Mouse (Mus musculus): ENCODE results near the gene Cd36. TPM values are rescaled to one million over a fixed set of nuclear protein-coding genes. Genes with fewer than 3 reads are reported as not detected.

The Cd36 gene
- polyA plus RNA-seq, 1 experiment: 0.38 TPM

DNA sequence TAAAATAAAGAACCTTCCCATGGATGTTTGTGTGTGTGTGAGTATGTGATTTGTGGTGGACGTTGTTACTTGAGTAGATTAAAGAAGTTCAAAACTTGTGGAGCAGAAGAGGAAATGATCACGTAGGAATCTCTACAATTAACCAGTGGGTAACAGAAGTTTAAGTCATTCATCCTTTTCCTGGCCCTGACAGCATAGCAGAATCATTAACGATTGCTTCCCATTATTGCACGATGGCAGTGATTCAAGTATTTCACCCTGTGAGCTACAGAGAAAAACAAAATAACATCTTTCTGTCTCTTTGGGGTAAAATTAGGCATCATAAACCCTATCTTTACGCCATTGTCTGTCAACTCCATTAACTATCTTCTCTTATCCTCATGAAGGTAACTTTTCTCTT is 45.3 kb downstream of the Cd36 start:
- no peak overlapping the region for H3K27ac ChIP-seq (ENCODE audit: insufficient read depth, low read length)
- no peak overlapping the region for H3K4me3 ChIP-seq (replicated peaks; ENCODE audit: insufficient read depth, low read depth, low read length)
- DNase-seq: no peak
- H3K27me3 ChIP-seq (ENCODE audit: control insufficient read depth, insufficient read depth, low read length): no peaks in the 10 kb centered on the region
- no peak for TF ChIP-seq CTCF (IDR thresholded peaks at IDR 0.05; ENCODE audit: borderline replicate concordance, insufficient read depth, low read depth, low read length)
- no peak for TF ChIP-seq POLR2A (IDR thresholded peaks at IDR 0.05; ENCODE audit: borderline replicate concordance, insufficient read depth, low read length)
- H3K4me1 ChIP-seq (ENCODE audit: control insufficient read depth, insufficient read depth, low read length): no peaks in the 10 kb centered on the region
- WGBS: 53% methylated on average over 5 of the region's 5 CpGs

- no peak for DNase-seq
- H3K27me3 ChIP-seq (ENCODE audit: control insufficient read depth, insufficient read depth, low read length): no peaks in the 10 kb centered on the region
- TF ChIP-seq POLR2A (IDR thresholded peaks at IDR 0.05; ENCODE audit: borderline replicate concordance, insufficient read depth, low read length) (no peak), CTCF (IDR thresholded peaks at IDR 0.05; ENCODE audit: borderline replicate concordance, insufficient read depth, low read depth, low read length) (no peak)
- no peaks in the 10 kb centered on the region for H3K4me1 ChIP-seq (ENCODE audit: control insufficient read depth, insufficient read depth, low read length)
- H3K27ac ChIP-seq (ENCODE audit: insufficient read depth, low read length): no peak overlapping the region
- WGBS: 92% methylated on average over 7 of the region's 7 CpGs
- H3K4me3 ChIP-seq (replicated peaks; ENCODE audit: insufficient read depth, low read depth, low read length): no peak overlapping the region
Observed at GRCm38 (mm10) chr5:17842111-17842729, 46.4 kb downstream of the Cd36 start.

DNA sequence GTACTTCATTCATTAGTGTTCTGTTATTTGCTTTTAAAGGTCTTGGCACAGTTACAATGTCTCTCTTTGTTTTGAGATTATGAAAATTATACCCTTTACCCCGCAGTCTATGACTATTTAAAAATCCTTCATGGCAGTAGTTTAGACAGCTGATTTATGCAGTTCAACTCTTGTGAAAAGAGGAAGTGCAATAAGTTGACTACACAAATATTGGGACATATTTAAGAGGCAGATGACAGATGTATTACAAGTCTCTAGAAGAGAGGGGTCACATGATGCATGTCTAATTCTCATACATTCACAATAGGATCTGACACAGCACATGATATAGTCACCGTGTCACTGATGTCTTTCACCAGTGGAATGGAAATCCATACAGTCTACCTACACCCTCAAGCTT is 49.1 kb downstream of the Cd36 start:
- Histone ChIP-seq H3K27me3 (ENCODE audit: control insufficient read depth, insufficient read depth, low read length) (no peaks in the 10 kb centered on the region), H3K4me3 (replicated peaks; ENCODE audit: insufficient read depth, low read depth, low read length) (no peak overlapping the region), H3K4me1 (ENCODE audit: control insufficient read depth, insufficient read depth, low read length) (no peaks in the 10 kb centered on the region), H3K27ac (ENCODE audit: insufficient read depth, low read length) (no peak overlapping the region)
- TF ChIP-seq POLR2A (IDR thresholded peaks at IDR 0.05; ENCODE audit: borderline replicate concordance, insufficient read depth, low read length): no peak
- no peak for TF ChIP-seq CTCF (IDR thresholded peaks at IDR 0.05; ENCODE audit: borderline replicate concordance, insufficient read depth, low read depth, low read length)
- no peak for DNase-seq
- WGBS: 60% methylated on average over 2 of the region's 2 CpGs

DNA sequence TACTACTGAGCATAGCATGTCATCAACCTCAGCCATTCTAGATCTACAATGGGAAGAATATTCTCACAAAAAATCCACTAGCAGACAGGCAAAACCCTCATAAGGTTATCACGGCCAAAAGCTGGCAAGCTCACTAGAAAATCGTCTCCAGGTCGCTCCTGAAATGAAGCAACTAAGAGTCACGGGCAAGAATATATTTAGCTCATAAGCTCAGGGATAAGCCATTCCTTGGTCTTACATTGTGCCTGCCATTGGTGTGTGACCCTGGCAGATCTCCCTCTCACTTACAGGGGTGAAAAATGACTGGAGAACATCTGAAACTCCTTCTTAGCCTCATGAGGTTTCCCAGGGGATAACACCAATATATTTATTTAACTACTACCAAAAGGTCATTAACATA is 52.2 kb downstream of the Cd36 start:
- Histone ChIP-seq H3K4me3 (replicated peaks; ENCODE audit: insufficient read depth, low read depth, low read length) (no peak overlapping the region), H3K4me1 (ENCODE audit: control insufficient read depth, insufficient read depth, low read length) (no peaks in the 10 kb centered on the region), H3K27ac (ENCODE audit: insufficient read depth, low read length) (no peak overlapping the region), H3K27me3 (ENCODE audit: control insufficient read depth, insufficient read depth, low read length) (no peaks in the 10 kb centered on the region)
- no peak for DNase-seq
- TF ChIP-seq POLR2A (IDR thresholded peaks at IDR 0.05; ENCODE audit: borderline replicate concordance, insufficient read depth, low read length) (no peak), CTCF (IDR thresholded peaks at IDR 0.05; ENCODE audit: borderline replicate concordance, insufficient read depth, low read depth, low read length) (no peak)
- WGBS: 70% methylated on average over 4 of the region's 4 CpGs

- no peak for DNase-seq
- H3K4me3 ChIP-seq (replicated peaks; ENCODE audit: insufficient read depth, low read depth, low read length): no peak overlapping the region
- H3K4me1 ChIP-seq (ENCODE audit: control insufficient read depth, insufficient read depth, low read length): no peaks in the 10 kb centered on the region
- WGBS: 7% methylated on average over 4 of the region's 4 CpGs
- TF ChIP-seq CTCF (IDR thresholded peaks at IDR 0.05; ENCODE audit: borderline replicate concordance, insufficient read depth, low read depth, low read length): no peak
- no peak for TF ChIP-seq POLR2A (IDR thresholded peaks at IDR 0.05; ENCODE audit: borderline replicate concordance, insufficient read depth, low read length)
- no peaks in the 10 kb centered on the region for H3K27me3 ChIP-seq (ENCODE audit: control insufficient read depth, insufficient read depth, low read length)
- H3K27ac ChIP-seq (ENCODE audit: insufficient read depth, low read length): no peak overlapping the region
Observed at GRCm38 (mm10) chr5:17835302-17836097, 53.1 kb downstream of the Cd36 start.

DNA sequence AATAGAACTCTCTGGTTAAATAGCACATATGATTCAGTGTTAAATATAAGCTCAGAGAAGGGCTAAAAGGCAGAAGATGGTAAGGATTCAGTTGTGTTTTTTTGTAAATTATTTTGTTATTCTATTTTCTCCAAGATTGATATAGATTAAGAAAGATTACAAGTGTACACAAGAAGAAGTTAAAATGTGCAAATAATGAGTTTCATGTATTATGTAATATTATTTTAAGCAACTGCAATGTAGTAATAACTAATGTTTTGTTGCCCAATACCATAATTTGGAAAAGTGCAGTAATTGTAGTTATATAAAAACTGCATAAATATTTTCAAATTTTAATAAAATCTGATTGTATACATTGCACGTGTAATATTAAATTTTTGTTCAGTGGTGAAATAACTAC is 54.8 kb downstream of the Cd36 start:
- 84% methylated on average over 1 of the region's 1 CpGs for WGBS
- no peaks in the 10 kb centered on the region for H3K27me3 ChIP-seq (ENCODE audit: control insufficient read depth, insufficient read depth, low read length)
- no peaks in the 10 kb centered on the region for H3K4me1 ChIP-seq (ENCODE audit: control insufficient read depth, insufficient read depth, low read length)
- no peak for DNase-seq
- H3K27ac ChIP-seq (ENCODE audit: insufficient read depth, low read length): no peak overlapping the region
- no peak for TF ChIP-seq POLR2A (IDR thresholded peaks at IDR 0.05; ENCODE audit: borderline replicate concordance, insufficient read depth, low read length)
- TF ChIP-seq CTCF (IDR thresholded peaks at IDR 0.05; ENCODE audit: borderline replicate concordance, insufficient read depth, low read depth, low read length): no peak
- H3K4me3 ChIP-seq (replicated peaks; ENCODE audit: insufficient read depth, low read depth, low read length): no peak overlapping the region

DNA sequence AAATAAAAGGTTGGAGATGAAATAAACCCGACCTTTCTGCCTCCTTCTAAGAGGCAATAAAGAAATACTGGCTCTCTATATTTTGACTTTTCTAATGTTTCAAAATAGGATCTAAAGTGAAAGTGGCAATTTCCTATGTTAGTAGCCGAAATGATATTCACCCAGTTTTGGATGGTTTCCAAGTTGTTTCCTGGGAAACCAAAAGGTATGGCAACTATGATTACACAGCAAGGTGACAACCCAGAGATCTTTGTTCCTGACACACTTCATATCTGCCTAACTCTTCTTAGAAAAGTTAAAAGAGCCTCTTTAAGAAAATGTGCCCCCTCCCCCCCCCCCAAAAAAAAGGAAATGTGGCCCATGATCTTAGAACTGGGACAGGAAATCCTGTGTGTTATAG is 58.1 kb downstream of the Cd36 start:
- Histone ChIP-seq H3K27ac (ENCODE audit: insufficient read depth, low read length) (no peak overlapping the region), H3K4me3 (replicated peaks; ENCODE audit: insufficient read depth, low read depth, low read length) (no peak overlapping the region), H3K27me3 (ENCODE audit: control insufficient read depth, insufficient read depth, low read length) (no peaks in the 10 kb centered on the region), H3K4me1 (ENCODE audit: control insufficient read depth, insufficient read depth, low read length) (no peaks in the 10 kb centered on the region; the same call in 1 of the 2 replicates)
- DNase-seq: no peak
- TF ChIP-seq CTCF (IDR thresholded peaks at IDR 0.05; ENCODE audit: borderline replicate concordance, insufficient read depth, low read depth, low read length) (no peak), POLR2A (IDR thresholded peaks at IDR 0.05; ENCODE audit: borderline replicate concordance, insufficient read depth, low read length) (no peak)
- 48% methylated on average over 2 of the region's 2 CpGs for WGBS
